In genomic region chr6:34716206-34716887, GRCm38 (mm10) we compare ENCODE assay signal across 17 mouse cellular contexts.
DNase-seq lines count a peak whose midpoint lies in the region; ATAC-seq and TF ChIP-seq lines count a peak whose summit lies in the region.
"Had no signal": no experiment of that assay in that cellular context is flagged by ENCODE, and none has a peak within 500 bp of the region (broad histone marks: within the 10 kb centered on the region; RNA-seq: fewer than 3 reads in every experiment).

No protein-coding gene starts in this region.

- no peak for TF ChIP-seq CTCF in lung, postnatal 0 days (IDR thresholded peaks at IDR 0.05)
- no peak for TF ChIP-seq CTCF in stomach, postnatal 0 days (IDR thresholded peaks at IDR 0.05; ENCODE audit: low read depth)
- TF ChIP-seq CTCF in hindbrain, postnatal 0 days (IDR thresholded peaks at IDR 0.05; ENCODE audit: low read depth), result no peak

- DNase-seq in heart, postnatal 36 days, result no peak
- DNase-seq in lung, postnatal 0 days (ENCODE audit: low spot score), result no peak
- no peak for DNase-seq in lung, postnatal 10 days
- DNase-seq in stomach, postnatal 0 days (ENCODE audit: low spot score), result no peak
- DNase-seq in hindbrain, postnatal 0 days (ENCODE audit: low spot score), result no peak
- DNase-seq: cerebellum, postnatal 14 days; gastrocnemius, postnatal 36 days; left cerebral cortex, postnatal 4 days; right cerebral cortex, adult 18-20 months; thymus, postnatal 4 days had no signal

- peaks cover 74% of the 10 kb centered on the region for H3K4me1 ChIP-seq in heart, embryonic 16.5 days (ENCODE audit: control insufficient read depth, insufficient read depth, low read length)
- peaks cover 33% of the 10 kb centered on the region; the same call in 1 of the 2 replicates for H3K4me1 ChIP-seq in lung, postnatal 0 days (ENCODE audit: insufficient read depth, low read depth, low read length)
- no peaks in the 10 kb centered on the region for H3K4me1 ChIP-seq in stomach, postnatal 0 days (replicated peaks; ENCODE audit: control insufficient read depth, insufficient read depth)
- H3K4me1 ChIP-seq in hindbrain, postnatal 0 days (ENCODE audit: insufficient read depth, low read length), result no peaks in the 10 kb centered on the region; the same call in 1 of the 2 replicates

- no peak overlapping the region for H3K9ac ChIP-seq in heart, embryonic 16.5 days (ENCODE audit: low read length)
- no peak overlapping the region for H3K9ac ChIP-seq in lung, postnatal 0 days (replicated peaks; ENCODE audit: low read depth)
- no peak overlapping the region for H3K9ac ChIP-seq in stomach, postnatal 0 days (ENCODE audit: low read length)
- H3K9ac ChIP-seq in hindbrain, postnatal 0 days (replicated peaks; ENCODE audit: low read length), result no peak overlapping the region
- H3K9ac ChIP-seq: hindbrain, embryonic 13.5 days; midbrain, embryonic 13.5 days had no signal

- no peak for ATAC-seq in heart, embryonic 16.5 days (replicated peaks; ENCODE audit: extremely low read depth, insufficient read depth, low FRiP score)
- no peak for ATAC-seq in lung, postnatal 0 days
- peak; percentile 50 for ATAC-seq in granulocyte monocyte progenitor cell, adult 5-6 weeks (replicated peaks; ENCODE audit: poor library complexity, severe bottlenecking)
- ATAC-seq in stomach, postnatal 0 days (ENCODE audit: low FRiP score, low TSS enrichment), result no peak
- no peak for ATAC-seq in monocyte, adult 5-6 weeks (replicated peaks; ENCODE audit: insufficient number of reproducible peaks, low FRiP score, low TSS enrichment, poor library complexity, severe bottlenecking)
- ATAC-seq in hindbrain, postnatal 0 days, result no peak
- ATAC-seq: midbrain, embryonic 13.5 days had no signal

- H3K27me3 ChIP-seq in heart, embryonic 16.5 days (ENCODE audit: control insufficient read depth, insufficient read depth, low read length), result no peaks in the 10 kb centered on the region
- H3K27me3 ChIP-seq in lung, postnatal 0 days (replicated peaks; ENCODE audit: insufficient read depth, low read length), result no peaks in the 10 kb centered on the region
- no peaks in the 10 kb centered on the region for H3K27me3 ChIP-seq in stomach, postnatal 0 days (ENCODE audit: control insufficient read depth, insufficient read depth, low read length)
- no peaks in the 10 kb centered on the region for H3K27me3 ChIP-seq in hindbrain, postnatal 0 days (ENCODE audit: insufficient read depth, low read length)
- H3K27me3 ChIP-seq: CH12.LX; hindbrain, embryonic 13.5 days; midbrain, embryonic 13.5 days had no signal

- H3K27ac ChIP-seq in heart, embryonic 16.5 days (ENCODE audit: low read length), result peak overlapping the region; percentile 85
- peak overlapping the region; percentile 51 for H3K27ac ChIP-seq in lung, postnatal 0 days (ENCODE audit: low read length)
- H3K27ac ChIP-seq in stomach, postnatal 0 days (replicated peaks), result 0 out of 2 replicates have a peak overlapping the region, but pooled peaks have one; percentile 40
- no peak overlapping the region for H3K27ac ChIP-seq in hindbrain, postnatal 0 days
- H3K27ac ChIP-seq: hindbrain, embryonic 13.5 days; midbrain, embryonic 13.5 days had no signal

- H3K4me3 ChIP-seq in heart, embryonic 16.5 days (ENCODE audit: low read length), result no peak overlapping the region
- no peak overlapping the region for H3K4me3 ChIP-seq in lung, postnatal 0 days (ENCODE audit: low read depth, low read length)
- no peak overlapping the region for H3K4me3 ChIP-seq in stomach, postnatal 0 days (ENCODE audit: low read depth, low read length)
- H3K4me3 ChIP-seq in hindbrain, postnatal 0 days (ENCODE audit: low read length), result no peak overlapping the region
- H3K4me3 ChIP-seq: embryonic facial prominence, embryonic 10.5 days; hindbrain, embryonic 13.5 days; midbrain, embryonic 13.5 days had no signal

- intact Hi-C loops in heart, postnatal 36 days (cut with DNase I), result no loop called here

- 79% methylated on average over 9 of the region's 9 CpGs for WGBS in heart, embryonic 16.5 days
- WGBS in lung, postnatal 0 days, result 70% methylated on average over 9 of the region's 9 CpGs
- 84% methylated on average over 9 of the region's 9 CpGs for WGBS in stomach, postnatal 0 days
- 86% methylated on average over 9 of the region's 9 CpGs for WGBS in hindbrain, postnatal 0 days

- no peaks in the 10 kb centered on the region for H3K36me3 ChIP-seq in heart, embryonic 16.5 days (ENCODE audit: control insufficient read depth, insufficient read depth)
- H3K36me3 ChIP-seq in lung, postnatal 0 days (ENCODE audit: insufficient read depth, low read length), result no peaks in the 10 kb centered on the region
- no peaks in the 10 kb centered on the region for H3K36me3 ChIP-seq in stomach, postnatal 0 days (ENCODE audit: control insufficient read depth, insufficient read depth, low read length)
- H3K36me3 ChIP-seq in hindbrain, postnatal 0 days (ENCODE audit: insufficient read depth, low read length), result no peaks in the 10 kb centered on the region
- H3K36me3 ChIP-seq: hindbrain, embryonic 13.5 days; midbrain, embryonic 13.5 days had no signal

- H3K9me3 ChIP-seq in heart, embryonic 16.5 days (replicated peaks; ENCODE audit: control insufficient read depth, low read length), result no peaks in the 10 kb centered on the region
- no peaks in the 10 kb centered on the region for H3K9me3 ChIP-seq in lung, postnatal 0 days (ENCODE audit: low read length)
- H3K9me3 ChIP-seq in stomach, postnatal 0 days (ENCODE audit: control insufficient read depth, low read length), result no peaks in the 10 kb centered on the region
- no peaks in the 10 kb centered on the region for H3K9me3 ChIP-seq in hindbrain, postnatal 0 days (ENCODE audit: low read length)
- H3K9me3 ChIP-seq: embryonic facial prominence, embryonic 10.5 days; hindbrain, embryonic 13.5 days; midbrain, embryonic 13.5 days had no signal

- H3K4me2 ChIP-seq in heart, embryonic 16.5 days (ENCODE audit: low read depth, low read length), result no peak overlapping the region
- H3K4me2 ChIP-seq in lung, postnatal 0 days (replicated peaks; ENCODE audit: low read depth, low read length), result no peak overlapping the region
- no peak overlapping the region for H3K4me2 ChIP-seq in stomach, postnatal 0 days (replicated peaks; ENCODE audit: low read depth)
- H3K4me2 ChIP-seq in hindbrain, postnatal 0 days (ENCODE audit: low read depth, low read length), result no peak overlapping the region
- H3K4me2 ChIP-seq: hindbrain, embryonic 13.5 days; midbrain, embryonic 13.5 days had no signal

- TF ChIP-seq EP300 in lung, postnatal 0 days (IDR thresholded peaks at IDR 0.05), result no peak
- TF ChIP-seq EP300 in stomach, postnatal 0 days (optimal IDR thresholded peaks at IDR 0.05), result no peak
